Mouse (Mus musculus): ENCODE results near the gene Selenoo.

GRCm38 (mm10) chr15:89141443-89141842 is 52.6 kb downstream of the Selenoo start:
- TF ChIP-seq CTCF (IDR thresholded peaks at IDR 0.05; ENCODE audit: extremely low read depth, insufficient read depth, low read length) (no peak), POLR2A (IDR thresholded peaks at IDR 0.05; ENCODE audit: extremely low read depth, insufficient read depth, low read length) (no peak)
